Mouse (Mus musculus) large intestine, adult 2 months (tissue): Measurements from ENCODE around the gene H2afb3. TPM values are rescaled to one million over a fixed set of nuclear protein-coding genes. Genes with fewer than 3 reads are reported as not detected.
"Not testable (repeated sequence)": the region's sequence is repeated elsewhere in the genome, so short reads cannot be mapped to it uniquely, and the experiment has no call there.

ENCODE experiments used
- DNase-seq: peaks from one replicate; pipeline ENCODE4 v3.0.0-alpha.2; 2012; ENCODE audit warnings: low read depth, low spot score
- WGBS: fragments of 180-500 bp; shearing (Covaris S2); methylation state at CpG from one replicate; pipeline ENCODE4 v1.1.7; 2018; 5-methylcytosine and 5-hydroxymethylcytosine counted together
- polyA plus RNA-seq: library from polyadenylated mRNA; depleted of rRNA; stranded (reverse); fragments of >200 nt; gene quantifications from 2 replicates; pipeline ENCODE4 v1.2.3, GENCODE M21; 2012; rRNA removed

Gene H2afb3
- not detected in 2 replicates for polyA plus RNA-seq

GRCm38 (mm10) chrX:120312995-120313394 is at the start of gene H2afb3:
TSS of gene H2afb3 (minus strand) at chrX:120313095.
- not testable (repeated sequence) for DNase-seq
- WGBS: 86% methylated on average over 9 of the region's 10 CpGs

- WGBS: 73% methylated on average over 2 of the region's 2 CpGs
- DNase-seq: no peak
Observed at GRCm38 (mm10) chrX:120301469-120302175, 11.3 kb downstream of the H2afb3 start.

- 6% methylated on average over 32 of the region's 46 CpGs for whole genome bisulfite sequencing
- no peak for DNase-seq
Observed at GRCm38 (mm10) chrX:120292832-120293750, 19.8 kb downstream of the H2afb3 start.

DNA sequence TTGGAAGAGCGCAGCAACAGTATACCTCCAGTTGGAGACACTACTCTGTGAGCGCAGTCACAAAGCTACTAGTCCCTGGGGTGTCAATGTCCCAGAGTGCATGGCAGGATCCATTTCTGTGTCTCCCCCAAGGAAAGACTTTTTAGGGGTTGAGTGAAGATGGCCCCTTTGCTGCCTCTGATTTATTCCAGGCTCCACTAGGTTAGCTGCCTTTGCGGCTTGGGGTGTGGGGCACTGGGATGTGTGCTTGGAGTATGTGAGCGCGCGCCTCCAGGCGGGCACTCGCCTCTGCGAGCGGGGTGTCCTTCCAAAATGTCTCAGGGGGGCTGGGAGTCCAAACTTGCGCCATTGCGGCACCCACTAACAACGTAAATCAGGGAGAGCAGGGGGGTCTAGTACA is 21.2 kb downstream of the H2afb3 start:
- WGBS: 11% methylated on average over 13 of the region's 13 CpGs
- no peak for DNase-seq

- DNase-seq: no peak
- 13% methylated on average over 18 of the region's 18 CpGs for WGBS
Observed at GRCm38 (mm10) chrX:120290900-120291280, 22.0 kb downstream of the H2afb3 start.

DNA sequence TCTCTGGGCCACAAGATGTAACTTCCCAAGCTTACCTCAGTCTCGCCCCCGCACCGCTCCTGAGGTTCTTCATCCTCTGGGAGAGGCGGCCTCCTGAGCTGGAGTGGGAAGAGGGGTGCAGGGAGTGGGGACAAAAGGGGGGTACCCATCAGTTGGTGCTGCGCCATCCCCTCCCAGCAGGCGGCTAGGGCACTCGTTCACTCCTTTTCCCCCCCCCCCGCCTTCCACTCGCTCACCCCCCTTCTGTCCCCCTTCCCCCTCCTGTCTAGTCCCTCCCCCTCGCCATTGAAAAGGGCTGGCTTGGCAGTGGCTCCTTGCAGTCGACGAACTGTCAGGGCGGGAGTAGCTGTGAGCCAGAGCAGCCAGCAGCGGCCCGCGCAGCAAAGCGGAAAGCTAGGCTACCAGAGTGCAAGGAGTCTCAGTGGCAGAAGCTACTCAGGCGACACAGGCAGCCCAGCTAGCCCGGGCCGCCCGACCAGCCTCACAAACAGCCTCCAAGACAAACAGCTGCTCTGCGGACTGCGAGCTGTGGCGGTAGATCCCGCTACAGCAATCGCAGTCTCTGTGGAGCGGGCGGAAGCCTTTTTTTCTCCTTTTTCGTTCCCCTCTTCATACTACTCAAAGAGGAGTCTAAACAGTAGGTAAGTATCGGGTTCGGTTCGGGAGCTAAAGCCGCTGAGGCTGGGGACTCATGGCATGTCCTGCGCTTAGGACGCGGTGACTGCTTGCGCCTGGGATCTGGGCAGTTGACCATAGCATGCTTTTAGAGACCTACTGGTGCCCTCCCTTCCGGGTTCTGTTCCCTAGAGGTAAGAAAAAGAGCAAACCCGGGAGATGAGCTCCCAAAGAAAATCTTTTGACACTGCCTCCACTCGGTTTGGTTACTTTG is 22.6 kb downstream of the H2afb3 start, which contains the start of gene Pcdh11x:
Gene Pcdh11x (plus strand): TSS at position 249 of the 889 bp plus-strand sequence.
- 12% methylated on average over 37 of the region's 40 CpGs for WGBS
- no peak for DNase-seq

DNA sequence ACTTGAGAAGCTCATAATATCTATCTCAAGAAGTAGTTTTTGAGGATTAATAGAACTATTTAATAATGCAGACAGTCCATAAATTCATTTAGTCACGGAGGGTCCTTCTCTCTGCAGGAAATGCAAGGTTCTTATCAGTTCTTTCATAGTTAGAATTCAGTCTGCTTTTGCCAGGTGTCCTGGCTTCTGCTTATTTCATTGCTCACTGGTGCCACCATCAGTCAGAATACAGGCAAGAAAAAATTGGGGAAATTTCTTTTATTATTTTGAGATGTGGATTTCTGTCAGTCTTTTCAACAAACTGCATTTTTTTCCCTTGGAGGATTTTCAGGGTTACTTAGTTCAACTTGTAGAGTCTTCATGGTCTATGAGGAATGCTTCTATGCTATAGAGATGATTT is 25.4 kb downstream of the H2afb3 start:
- no peak for DNase-seq
- 11% methylated on average over 1 of the region's 1 CpGs for WGBS

DNA sequence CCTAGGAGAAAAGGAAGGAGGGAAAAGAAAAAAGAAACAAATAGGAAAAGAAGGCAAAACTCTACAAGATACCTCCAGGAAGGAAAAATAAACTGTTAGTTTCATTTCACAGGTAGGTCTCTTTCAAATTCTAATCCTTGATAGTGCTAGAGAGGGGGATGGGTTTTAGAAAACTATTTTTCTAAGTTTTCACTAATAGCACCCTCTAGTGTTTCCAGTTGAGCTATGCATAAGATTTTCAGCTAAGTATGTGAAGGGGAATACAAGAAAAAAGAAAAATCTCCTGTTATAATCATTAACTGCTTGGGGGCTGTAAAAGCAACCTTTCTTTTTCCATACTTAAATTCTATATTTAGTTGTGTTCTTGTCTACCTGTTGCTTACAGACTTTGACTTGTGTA is 27.4 kb downstream of the H2afb3 start:
- no peak for DNase-seq

Other genes with a start within 250 kb of the H2afb3 start
- gene Pcdh11x, start 22.8 kb downstream of the H2afb3 start, polyA plus RNA-seq: not detected in 2 replicates